Mouse (Mus musculus) heart, postnatal 36 days (tissue): ENCODE data around the gene Lrig2. TPM values are rescaled to one million over a fixed set of nuclear protein-coding genes. Genes with fewer than 3 reads are reported as not detected.
A peak's percentile ranks its signal among the peaks of the same experiment; 100 is the strongest.
"Not testable (repeated sequence)": the region's sequence is repeated elsewhere in the genome, so short reads cannot be mapped to it uniquely, and the experiment has no call there.

Source experiments
- DNase-seq, 2 experiments: peaks; one replicate each; pipeline ENCODE4 v3.0.0; 2021 to 2022
- intact Hi-C: fragments of 180-260 bp; cut with DNase I; formaldehyde crosslinking; loops from one replicate; pipeline ENCODE4 v1.15.1; 2025
- total RNA-seq, 2 experiments: library from RNA; stranded (reverse); gene quantifications; 2 replicates each; pipeline ENCODE4 v1.2.3; 2021

Gene Lrig2
- total RNA-seq, 2 experiments from 2014 or later = 10.3 to 12.5 TPM

DNA sequence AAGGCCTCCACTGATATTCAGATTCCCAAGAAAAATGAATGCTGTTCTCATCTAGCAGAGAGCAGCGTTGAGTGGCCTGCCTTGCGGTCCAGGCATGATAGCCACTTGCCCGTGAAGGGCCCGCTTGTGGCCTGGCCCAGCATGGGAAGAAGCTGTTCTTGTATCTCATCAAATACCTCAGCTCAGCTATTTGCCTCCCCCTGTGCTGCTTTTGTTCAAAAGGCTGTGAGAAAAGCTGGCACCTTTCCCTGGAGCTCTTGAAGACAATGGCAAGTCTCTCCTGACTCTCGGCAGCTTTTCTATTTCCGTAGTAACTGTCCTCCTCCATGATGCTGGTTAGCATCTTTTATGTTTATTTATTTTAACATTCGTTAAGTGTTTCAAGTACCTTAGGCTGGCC, 74.1 kb downstream of the Lrig2 start:
- intact Hi-C loops = no loop called here

DNA sequence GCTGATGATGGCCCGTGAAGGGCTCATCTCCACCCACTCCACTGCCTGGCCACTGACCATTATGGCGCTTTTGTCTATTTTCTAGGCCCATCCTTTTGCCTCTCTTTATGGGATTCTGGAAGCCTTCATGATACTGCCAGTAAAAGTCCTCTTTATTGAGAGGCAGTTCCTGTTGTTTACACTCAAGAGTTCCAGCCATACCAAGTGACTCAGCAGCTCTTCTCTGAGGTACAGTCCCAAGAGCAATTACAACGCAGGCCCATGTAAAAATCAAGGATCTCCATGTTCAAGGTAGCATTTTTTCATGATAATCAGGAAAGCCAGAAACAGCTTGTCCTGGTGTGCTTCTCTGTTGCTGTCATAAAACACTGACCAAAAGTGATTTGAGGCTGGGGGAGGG, 75.8 kb downstream of the Lrig2 start:
- intact Hi-C loops = no loop called here
- DNase-seq = no peak

More for the DNA sequence above, 74.1 kb downstream of the Lrig2 start:
- DNase-seq = no peak

DNA sequence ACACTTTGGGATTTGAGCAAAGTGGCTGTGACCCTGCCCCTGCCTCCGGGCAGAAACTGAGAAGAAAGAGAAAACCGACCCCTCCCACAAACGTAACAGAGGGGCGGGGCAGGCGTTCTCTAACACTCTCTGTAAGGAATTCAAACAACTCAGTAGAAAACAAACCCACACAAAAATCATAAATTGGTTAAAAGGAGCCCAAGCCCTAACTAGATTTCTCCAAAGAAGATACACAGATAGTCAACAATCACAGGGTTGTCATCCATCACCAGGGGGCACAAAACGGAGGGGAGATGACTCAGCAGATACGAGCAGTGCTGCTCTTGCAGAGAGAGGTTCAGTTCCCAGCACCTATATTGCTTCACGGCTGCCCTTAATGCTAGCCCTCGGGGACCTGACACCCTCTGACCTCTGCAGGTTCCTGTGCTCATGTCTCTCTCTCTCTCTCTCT, 77.4 kb downstream of the Lrig2 start:
- intact Hi-C loops = loop anchor here (5.0 kb wide), 1 partner anchor 52 kb away; no protein-coding TSS in a partner anchor
- DNase-seq = peak in 1 of 2 experiments; percentile 15

DNA sequence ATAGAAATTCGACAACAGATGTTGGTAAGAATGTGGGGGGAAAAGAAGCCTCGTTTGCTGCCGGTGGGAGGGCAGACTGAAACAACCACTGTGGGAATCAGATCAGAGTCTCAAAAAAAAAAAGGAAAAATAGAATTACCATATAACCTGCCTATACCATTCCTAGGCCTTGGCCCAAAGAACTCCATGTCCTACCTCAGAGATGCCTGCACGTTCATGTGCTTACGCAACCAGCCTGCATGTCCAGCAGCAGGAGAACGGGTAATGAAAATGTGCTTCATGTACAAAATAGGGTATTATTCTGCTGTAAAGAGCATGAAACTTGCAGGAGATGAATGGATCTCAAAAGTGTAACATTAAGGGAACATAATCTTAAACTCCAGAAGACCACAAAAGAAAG, 79.1 kb downstream of the Lrig2 start:
- intact Hi-C loops = loop anchor here (5.0 kb wide), 1 partner anchor 50 kb away; no protein-coding TSS in a partner anchor
- DNase-seq = no peak

DNA sequence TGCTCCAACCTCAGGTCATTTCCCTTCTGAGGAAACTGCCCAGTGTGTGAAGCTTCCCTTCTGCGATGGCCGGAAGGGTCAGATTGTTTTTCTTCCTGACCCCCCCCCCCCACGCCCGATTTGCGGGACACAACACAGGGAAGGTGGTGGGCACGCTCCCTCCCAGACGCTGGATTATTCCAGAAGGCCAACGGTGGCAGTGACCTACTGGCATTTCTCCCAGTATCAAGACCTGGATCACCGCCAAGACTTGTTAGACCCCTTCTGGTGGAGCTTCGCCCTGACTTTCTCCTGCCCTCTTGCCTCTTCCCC, 79.9 kb downstream of the Lrig2 start:
- intact Hi-C loops = loop anchor here (5.0 kb wide), 1 partner anchor 50 kb away; no protein-coding TSS in a partner anchor
- peak; percentile 48 to 53 for DNase-seq

DNA sequence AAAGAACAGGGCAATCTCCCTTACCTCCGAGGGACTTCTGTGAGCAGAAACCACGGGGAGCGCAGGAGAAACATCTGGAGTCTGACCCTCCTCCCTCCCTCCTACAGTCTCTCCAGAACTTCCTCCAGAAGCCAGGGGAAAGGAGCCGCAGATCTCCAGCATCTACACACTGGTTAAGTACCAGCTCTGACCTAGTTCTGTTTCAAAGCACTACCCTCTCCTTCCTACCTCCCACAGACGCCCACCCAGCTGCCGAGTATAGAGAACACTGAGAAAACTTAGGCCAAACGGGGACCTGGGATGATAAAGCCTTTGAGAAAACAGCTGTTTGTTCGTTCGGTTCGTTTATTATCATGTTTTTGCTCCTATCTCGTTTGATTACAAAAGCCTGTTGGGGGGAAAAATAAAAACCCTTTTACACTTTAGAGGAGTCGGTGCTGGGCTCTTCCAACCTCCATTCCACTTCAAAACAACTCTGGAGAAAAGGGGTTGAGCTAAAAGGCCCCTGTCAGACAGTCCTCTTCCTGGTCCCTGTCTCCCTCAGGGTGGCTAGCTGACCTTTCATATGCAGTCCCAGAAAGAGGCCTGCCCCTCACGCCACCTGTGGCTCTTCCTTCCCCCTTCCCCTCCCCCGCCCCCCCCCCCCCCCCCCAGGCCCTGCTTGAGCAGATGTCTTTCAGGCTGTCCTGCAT, 80.4 kb downstream of the Lrig2 start:
- intact Hi-C loops = loop anchor here (5.0 kb wide), 1 partner anchor 49 kb away; no protein-coding TSS in a partner anchor
- DNase-seq = peak; percentile 23 to 41

DNA sequence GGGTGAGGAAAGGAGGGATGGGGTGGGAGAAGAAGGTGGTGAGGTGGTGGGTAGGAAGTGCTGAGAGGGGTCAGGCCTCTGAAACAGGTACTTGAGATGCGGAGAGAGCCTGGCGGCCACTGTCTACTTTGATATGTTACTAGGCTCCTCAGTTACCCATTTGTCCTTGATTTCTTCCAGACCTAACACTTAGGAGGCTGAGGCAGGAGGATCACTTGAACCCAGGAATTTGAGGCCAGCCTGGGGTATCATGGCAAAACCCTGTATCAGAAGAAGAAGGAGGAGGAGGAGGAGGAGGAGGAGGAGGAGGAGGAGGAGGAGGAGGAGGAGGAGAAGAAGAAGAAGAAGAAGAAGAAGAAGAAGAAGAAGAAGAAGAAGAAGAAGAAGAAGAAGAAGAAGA, 84.4 kb downstream of the Lrig2 start:
- DNase-seq, intact Hi-C loops: not testable (repeated sequence)

DNA sequence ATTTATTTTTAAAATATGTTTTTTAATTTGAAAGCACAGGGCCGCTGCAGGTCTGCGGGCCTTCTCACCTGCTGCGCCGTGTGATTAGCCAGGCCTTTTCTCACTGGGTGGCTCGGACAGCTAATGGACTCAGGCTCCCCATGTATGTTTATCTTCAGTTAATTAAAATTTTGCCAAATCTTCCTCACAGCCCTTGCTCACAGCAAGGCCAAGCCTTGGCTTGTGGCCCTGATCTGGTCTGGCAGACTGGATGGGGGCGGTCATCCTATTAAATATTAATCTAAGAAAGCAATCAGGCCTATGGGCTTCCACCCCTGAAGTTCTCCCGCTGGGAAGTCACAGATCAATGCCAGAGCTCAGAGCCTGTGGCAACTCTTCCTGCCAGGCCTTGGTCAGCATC, 87.4 kb downstream of the Lrig2 start:
- intact Hi-C loops = no loop called here
- DNase-seq = no peak

DNA sequence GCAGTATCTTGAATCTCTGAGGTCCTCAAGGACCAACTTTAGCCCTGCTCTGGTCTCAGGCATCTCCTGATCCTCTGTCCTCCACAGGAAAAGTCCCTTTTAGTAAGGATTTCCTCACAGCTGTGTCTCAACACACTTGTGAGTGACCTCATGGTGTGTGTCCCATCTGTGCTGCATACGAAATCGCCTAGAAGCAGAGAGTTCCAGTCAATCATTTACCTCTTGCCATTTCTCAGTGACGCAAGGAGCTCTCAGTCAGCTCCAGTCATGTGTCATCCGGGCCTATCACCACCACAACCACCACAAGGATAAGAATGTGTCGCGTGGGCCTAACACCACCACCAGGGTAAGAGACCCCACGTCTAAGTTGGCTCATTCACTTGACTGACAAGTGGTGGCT, 90.8 kb downstream of the Lrig2 start:
- DNase-seq = no peak
- intact Hi-C loops = no loop called here

DNA sequence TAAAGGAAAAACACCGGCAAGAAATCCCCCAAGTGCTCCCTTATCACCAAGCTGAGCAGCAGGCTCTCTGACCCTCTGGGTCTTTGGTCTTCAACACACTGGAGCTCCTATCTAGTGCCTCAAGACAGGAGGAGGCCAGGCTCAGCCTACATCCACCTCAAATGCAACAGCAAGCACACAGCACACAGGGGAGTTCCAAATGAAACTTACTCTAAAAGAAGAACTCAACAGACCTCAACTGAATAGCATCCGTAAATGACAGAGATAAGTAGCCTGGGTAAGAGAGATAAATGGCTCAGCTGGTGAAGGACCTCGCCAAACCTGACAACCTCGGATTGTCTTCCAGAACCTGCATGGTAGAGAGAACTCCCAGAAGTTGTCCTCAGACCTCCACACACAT, 91.7 kb downstream of the Lrig2 start:
- intact Hi-C loops = no loop called here
- no peak for DNase-seq

DNA sequence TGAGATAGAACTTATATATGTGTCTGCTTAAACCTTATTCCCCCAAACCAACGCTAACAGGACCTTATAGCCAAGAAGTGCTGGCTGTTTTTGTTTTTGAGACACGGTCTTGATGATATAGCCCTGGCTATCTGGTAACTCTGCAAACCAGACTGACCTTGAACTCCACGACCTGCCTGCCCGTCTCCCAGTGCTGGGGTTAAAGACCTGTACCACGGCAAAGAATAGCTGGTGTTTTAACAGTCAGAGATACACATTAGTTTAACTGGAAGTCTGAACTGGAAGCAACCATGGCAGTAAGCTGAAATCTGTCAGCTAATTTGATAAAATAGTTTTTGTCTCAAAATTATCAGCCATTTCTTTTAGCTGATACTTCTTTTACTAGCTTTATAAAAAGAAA, 94.9 kb downstream of the Lrig2 start:
- DNase-seq = no peak
- intact Hi-C loops = no loop called here

DNA sequence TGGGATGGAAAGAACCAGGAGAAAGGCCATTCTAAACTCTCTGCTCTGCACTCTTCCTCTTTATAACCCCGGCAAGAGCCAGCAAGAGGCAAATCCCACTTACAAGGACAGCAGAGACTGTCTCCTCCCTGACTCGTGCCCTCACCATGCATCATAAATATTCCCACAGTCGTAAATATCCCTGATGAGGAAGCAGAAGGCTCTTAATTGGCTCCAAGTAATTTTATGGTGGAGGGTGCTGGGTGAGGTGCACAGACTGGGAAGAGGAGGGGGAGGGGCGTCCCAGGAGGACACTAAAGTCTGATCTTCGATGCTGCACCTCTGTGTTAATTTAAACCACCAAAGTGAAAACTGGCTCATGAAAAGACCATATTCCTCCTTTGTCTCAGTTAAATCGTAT, 99.2 kb downstream of the Lrig2 start:
- intact Hi-C loops = no loop called here
- DNase-seq = no peak

DNA sequence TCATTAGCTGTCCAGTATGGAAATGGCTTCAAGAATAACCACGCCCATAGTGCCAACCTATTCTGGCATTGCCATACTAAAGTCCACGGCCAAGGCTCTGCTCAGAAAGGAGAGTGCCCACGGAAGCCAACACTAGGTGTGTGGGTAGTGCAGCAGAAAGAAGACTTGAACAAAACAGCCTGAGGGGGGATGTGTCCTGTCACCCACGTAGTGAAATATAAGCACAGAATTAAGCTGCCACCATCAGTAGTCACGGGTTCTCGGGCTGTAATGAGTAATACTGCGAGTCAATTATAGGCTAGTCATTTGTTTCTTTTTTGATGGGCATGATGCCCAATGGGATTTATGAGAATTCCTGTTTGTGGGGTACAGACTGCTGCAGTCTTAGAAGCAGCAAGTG, 104.2 kb downstream of the Lrig2 start:
- intact Hi-C loops = no loop called here
- DNase-seq = no peak

DNA sequence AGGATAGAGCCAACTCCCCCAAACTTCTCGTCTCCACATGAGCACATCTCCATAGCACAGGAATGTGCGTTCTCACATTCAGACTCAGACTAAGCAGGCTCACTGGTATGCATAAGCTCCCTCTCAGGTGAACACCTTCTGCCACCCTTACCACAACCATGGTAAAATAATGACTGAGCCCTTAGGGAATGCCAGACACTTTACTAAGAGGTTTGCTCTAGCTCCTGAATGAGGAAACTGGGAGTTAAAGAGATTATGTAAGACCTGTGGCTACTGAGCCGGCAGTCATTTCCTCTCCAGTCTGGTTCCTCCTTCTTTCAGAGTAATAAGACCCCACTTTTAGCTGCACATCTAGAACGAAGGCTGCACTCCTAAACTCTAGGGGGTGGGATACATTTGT, 108.1 kb downstream of the Lrig2 start:
- no peak for DNase-seq
- intact Hi-C loops = no loop called here

DNA sequence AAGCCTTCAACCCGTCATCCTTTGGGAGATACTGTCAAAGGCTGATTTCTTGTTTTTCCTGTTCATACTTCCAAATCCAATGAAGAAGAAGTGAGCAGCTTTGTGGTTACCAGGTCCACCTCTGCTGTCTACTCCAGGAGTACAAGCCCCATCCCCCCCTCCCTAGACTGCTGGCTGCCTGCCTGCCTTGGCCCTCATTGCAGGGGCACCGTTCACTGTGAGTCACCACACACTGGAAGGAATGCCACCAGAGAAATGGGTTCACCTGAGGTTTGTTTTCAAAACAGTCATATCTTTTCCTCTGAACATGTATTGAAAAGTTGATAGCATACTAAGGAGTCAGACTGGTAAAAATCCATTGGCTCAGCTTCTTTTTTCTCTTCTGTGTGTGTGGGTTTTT, 110.5 kb downstream of the Lrig2 start:
- intact Hi-C loops = no loop called here

DNA sequence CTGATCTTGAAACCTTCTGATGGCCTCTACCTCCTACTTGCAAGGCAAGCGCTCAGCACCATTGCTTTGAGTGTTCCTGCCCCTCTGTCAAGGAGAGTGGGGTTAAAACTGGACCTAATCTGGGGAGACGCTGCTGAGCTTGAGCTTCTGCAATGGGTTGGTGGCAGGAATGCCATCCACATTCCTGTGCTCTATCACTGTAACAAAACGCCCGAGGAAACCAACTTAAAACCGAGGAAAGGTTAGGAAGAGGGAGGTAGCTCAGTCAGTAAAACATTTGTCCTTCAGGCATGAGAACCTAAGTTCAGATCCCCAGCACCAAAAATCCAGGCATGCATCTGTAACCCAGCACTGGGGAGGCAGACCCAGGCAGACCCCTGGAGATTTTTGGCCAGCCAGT, 111.6 kb downstream of the Lrig2 start:
- DNase-seq = no peak
- intact Hi-C loops = no loop called here

More for the DNA sequence above, 110.5 kb downstream of the Lrig2 start:
- DNase-seq = no peak

DNA sequence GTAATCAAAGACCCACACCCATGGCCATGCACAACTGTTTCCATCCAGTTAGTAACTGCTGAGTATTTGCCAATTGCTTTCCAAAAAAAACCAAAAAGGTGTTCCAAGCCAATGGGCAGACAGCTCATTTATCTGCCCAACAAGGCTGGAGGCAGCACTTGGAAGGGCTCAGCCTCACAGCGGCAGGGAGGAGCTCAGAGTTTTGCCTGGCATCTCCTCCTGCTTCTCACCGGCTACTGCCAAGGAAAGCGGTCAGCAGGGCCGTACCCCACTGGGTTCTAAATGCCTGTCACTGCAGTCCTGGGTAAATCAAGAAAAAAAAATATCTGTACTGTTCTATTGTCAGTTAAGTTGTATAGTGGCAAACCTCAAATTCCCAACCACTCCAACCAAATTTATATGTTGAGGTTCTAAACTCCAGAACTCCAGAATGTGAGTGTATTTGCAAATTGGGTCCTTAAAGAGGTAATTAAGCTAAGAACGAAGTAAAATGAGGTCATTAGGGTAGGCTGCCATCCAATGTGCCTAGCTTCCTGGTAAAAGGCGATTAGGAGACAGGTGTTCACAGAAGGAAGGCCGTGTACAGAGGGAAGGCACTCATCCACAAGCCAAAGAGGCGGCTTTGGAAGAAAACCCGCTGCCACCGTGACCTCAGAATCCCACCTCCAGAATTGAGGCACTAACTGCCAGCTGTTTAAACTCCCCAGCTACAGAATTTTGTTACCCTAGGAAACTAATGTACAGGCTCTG, 112.2 kb downstream of the Lrig2 start:
- DNase-seq = no peak
- intact Hi-C loops = no loop called here

DNA sequence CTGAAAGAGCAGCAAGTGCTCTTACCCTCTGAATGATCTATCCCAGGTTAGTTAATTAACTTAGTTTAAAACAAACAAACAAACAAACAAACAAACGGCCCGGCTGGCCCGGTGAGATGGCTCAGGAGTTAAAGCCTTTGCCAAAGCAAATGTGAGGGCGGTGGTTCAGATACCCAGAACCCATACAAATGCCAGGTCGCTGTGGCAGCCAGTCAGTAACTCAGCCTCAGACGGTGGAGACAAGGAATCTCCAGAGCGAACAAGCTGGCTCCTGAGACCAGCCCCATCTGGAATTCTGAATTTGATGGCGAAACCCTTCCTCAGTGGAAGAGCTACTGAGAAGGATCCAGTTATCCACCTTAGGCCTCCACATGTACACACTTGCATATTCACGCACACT, 114.4 kb downstream of the Lrig2 start:
- intact Hi-C loops = no loop called here
- no peak for DNase-seq

DNA sequence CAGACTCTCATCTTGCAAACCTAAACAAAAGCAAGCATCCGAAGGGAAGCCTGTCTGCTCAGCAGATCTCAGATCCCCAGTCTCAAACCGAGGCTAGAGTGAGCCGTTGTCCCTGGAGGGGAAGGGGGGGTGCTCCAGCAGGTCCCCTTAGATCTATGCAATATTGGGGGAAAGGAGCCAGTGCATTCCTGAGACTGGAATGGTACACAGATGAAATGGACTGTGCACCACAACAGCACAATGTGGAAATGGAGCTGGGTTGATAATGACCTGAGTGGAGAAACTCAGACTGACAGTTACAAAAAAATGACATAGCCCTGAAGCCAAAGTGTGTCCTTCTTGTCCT, 115.0 kb downstream of the Lrig2 start:
- intact Hi-C loops = no loop called here
- DNase-seq = no peak

DNA sequence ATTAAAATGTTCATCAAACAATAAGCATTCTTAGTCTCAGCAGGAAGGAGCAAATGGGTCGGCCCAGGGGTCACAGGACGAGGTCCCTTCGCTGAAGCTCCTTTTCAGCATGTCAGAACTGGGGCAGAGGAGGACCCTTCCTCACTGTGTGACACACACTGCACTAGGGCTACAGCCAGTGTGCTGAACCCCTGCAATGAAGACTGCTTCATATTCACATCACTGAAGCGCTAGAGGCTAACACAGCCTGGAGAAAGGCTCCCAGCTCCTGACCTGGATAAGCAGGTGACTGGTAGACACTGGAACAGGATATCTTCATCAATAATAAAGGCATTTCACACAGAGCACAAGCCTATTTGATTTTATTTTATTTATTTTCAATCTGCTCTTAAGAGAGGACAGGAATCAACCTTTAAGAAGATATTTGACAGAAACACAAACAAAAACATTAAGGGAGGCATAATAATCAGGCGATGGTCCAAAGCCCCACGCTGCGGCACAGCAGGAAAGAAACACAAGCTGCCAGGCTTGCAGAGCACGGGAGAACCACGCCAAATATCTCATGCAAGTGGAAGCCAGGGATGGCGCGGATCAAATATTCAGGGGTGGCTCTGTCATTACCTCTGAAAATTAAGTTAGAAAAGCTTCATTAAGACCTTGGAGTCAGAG, 115.5 kb downstream of the Lrig2 start:
- DNase-seq = no peak
- intact Hi-C loops = no loop called here

DNA sequence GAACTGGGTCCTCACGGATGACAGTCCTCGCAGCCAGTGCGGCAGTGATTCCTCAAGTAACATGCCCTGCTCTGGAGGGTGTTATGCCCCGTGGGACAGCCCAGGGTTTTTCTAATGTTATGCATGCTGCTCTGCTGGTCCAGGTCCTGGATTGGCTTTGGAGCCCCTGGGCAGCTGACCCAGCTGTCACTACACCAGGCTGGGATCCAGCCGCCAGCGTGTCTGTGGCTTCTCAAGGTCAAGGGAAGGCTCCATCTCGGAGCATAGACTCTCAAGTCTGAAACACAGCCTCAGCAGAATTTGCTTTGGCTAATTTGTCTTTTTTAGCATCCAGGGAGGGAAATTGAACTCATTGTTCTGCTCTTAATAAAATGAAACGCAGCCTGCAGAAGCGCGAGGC, 121.6 kb downstream of the Lrig2 start:
- DNase-seq = peak; percentile 17 to 19
- intact Hi-C loops = no loop called here

DNA sequence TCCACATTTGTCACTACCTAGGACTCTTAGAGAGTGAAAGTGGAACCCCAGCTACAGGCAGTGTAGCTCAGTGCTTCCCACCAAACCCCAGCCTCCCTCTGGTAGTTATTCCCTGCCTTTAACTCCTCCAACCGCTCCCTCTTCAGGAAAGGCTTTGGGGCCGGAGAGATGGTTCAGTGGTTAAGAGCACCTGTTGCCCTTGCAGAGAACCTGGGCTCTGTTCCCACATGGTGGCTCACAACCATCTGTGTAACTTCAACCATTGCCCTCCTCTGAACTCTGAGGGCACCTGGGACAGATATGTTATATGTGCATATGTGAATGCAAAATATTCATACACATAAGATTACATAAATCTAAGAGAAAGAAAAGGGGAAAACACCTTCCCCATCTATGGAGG, 122.3 kb downstream of the Lrig2 start:
- intact Hi-C loops = loop anchor here (5.0 kb wide), 2 partner anchors 53 to 167 kb away; partner anchors contain the start of gene Magi3

More for the DNA sequence above, 122.3 kb downstream of the Lrig2 start:
- no peak for DNase-seq
